Mouse (Mus musculus) MEL (cell line): ENCODE results near the gene Rtbdn. TPM values are rescaled to one million over a fixed set of nuclear protein-coding genes. Genes with fewer than 3 reads are reported as not detected.

Experiments used
- DNase-seq: peaks from one replicate; pipeline ENCODE4 v3.0.0; 2011; ENCODE audit warnings: low read depth, low spot score
- H3K27ac ChIP-seq: 2 replicates; pipeline ENCODE4 v1.5.1; 2012; ENCODE audit warnings: low read depth, mild to moderate bottlenecking, control low read depth, low read length, moderate library complexity; ENCODE audit not compliant: control insufficient read depth
- H3K27me3 ChIP-seq, 2 experiments: fragments of 150-350 bp in 1 of 2; sonication (generic) in 1 of 2; 2 replicates each; pipeline ENCODE4 v1.6.1; 2012; ENCODE audit warnings: low read length in 2 of 2, mild to moderate bottlenecking in 2 of 2, improper control_type of control experiment in 1 of 2, moderate library complexity in 1 of 2; ENCODE audit not compliant: insufficient read depth in 2 of 2, control insufficient read depth in 1 of 2
- H3K36me3 ChIP-seq, 2 experiments: 2 replicates each; pipeline ENCODE4 v1.6.1; 2012 to 2014; ENCODE audit warnings: low read length in 2 of 2, improper control_type of control experiment in 1 of 2, inconsistent platforms in 1 of 2, mild to moderate bottlenecking in 1 of 2; ENCODE audit not compliant: insufficient read depth in 2 of 2, control insufficient read depth in 1 of 2
- H3K4me1 ChIP-seq, 2 experiments: fragments of 150-350 bp in 1 of 2; sonication (generic) in 1 of 2; 2 replicates each; pipeline ENCODE4 v1.6.1; 2012; ENCODE audit warnings: low read length in 2 of 2, improper control_type of control experiment in 1 of 2, mild to moderate bottlenecking in 1 of 2; ENCODE audit not compliant: insufficient read depth in 2 of 2, control insufficient read depth in 1 of 2
- H3K4me3 ChIP-seq, 2 experiments: fragments of 150-350 bp in 1 of 2; sonication (generic) in 1 of 2; 2 replicates each; pipeline ENCODE4 v1.5.1; 2012; ENCODE audit warnings: low read depth in 2 of 2, low read length in 2 of 2, mild to moderate bottlenecking in 2 of 2, moderate library complexity in 2 of 2, control low read depth in 1 of 2, improper control_type of control experiment in 1 of 2; ENCODE audit not compliant: control insufficient read depth in 1 of 2, insufficient read depth in 1 of 2
- H3K79me2 ChIP-seq: 2 replicates; pipeline ENCODE4 v1.6.1; 2012; ENCODE audit warnings: mild to moderate bottlenecking, low read length, moderate library complexity; ENCODE audit not compliant: control insufficient read depth, poor library complexity, insufficient read depth
- H3K9ac ChIP-seq: 2 replicates; pipeline ENCODE4 v1.6.1; 2012; ENCODE audit warnings: low read depth, mild to moderate bottlenecking, control low read depth, low read length, moderate library complexity; ENCODE audit not compliant: control insufficient read depth, poor library complexity, severe bottlenecking
- H3K9me3 ChIP-seq: fragments of 150-350 bp; sonication (generic); replicated peaks from 2 replicates; pipeline ENCODE4 v1.6.1; 2012; ENCODE audit warnings: mild to moderate bottlenecking, low read length, improper control_type of control experiment, moderate library complexity; ENCODE audit not compliant: insufficient read depth
- BHLHE40 ChIP-seq: IDR thresholded peaks from 2 replicates; pipeline ENCODE4 v1.6.1; 2012; ENCODE audit warnings: low read depth, mild to moderate bottlenecking, inconsistent platforms, low read length, improper control_type of control experiment, borderline replicate concordance
- CHD1 ChIP-seq: IDR thresholded peaks from 2 replicates; pipeline ENCODE4 v1.6.1; 2012; ENCODE audit warnings: low read depth, mild to moderate bottlenecking, inconsistent platforms, low read length, improper control_type of control experiment
- CTCF ChIP-seq, 3 experiments: IDR thresholded peaks in 2 of 3; conservative IDR thresholded peaks in 1 of 3; 2 replicates each; pipeline ENCODE4 v1.5.1; 2011 to 2012; ENCODE audit warnings: low read length in 3 of 3, low read depth in 2 of 3, mild to moderate bottlenecking in 2 of 3, improper control_type of control experiment in 1 of 3, inconsistent platforms in 1 of 3, mixed read lengths in 1 of 3, moderate library complexity in 1 of 3; ENCODE audit not compliant: control insufficient read depth in 1 of 3, insufficient read depth in 1 of 3, poor library complexity in 1 of 3, severe bottlenecking in 1 of 3
- EP300 ChIP-seq, 2 experiments: IDR thresholded peaks; 2 replicates each; pipeline ENCODE4 v1.6.1; 2011; ENCODE audit warnings: improper control_type of control experiment in 2 of 2, low read length in 2 of 2, low read depth in 1 of 2, mild to moderate bottlenecking in 1 of 2
- ETS1 ChIP-seq: IDR thresholded peaks from 2 replicates; pipeline ENCODE4 v1.6.1; 2012; ENCODE audit warnings: low read depth, mild to moderate bottlenecking, inconsistent platforms, low read length, improper control_type of control experiment, moderate library complexity
- GABPA ChIP-seq: IDR thresholded peaks from 2 replicates; pipeline ENCODE4 v1.6.1; 2012; ENCODE audit warnings: low read depth, mild to moderate bottlenecking, inconsistent platforms, low read length, improper control_type of control experiment, moderate library complexity
- GATA1 ChIP-seq: IDR thresholded peaks from 2 replicates; pipeline ENCODE4 v1.6.1; 2011; ENCODE audit warnings: low read depth, low read length, improper control_type of control experiment
- MAFK ChIP-seq: IDR thresholded peaks from 2 replicates; pipeline ENCODE4 v1.6.1; 2011; ENCODE audit warnings: low read depth, mild to moderate bottlenecking, low read length, improper control_type of control experiment, borderline replicate concordance
- MYB ChIP-seq: IDR thresholded peaks from 2 replicates; pipeline ENCODE4 v1.6.1; 2011; ENCODE audit warnings: mild to moderate bottlenecking, low read depth, low read length, improper control_type of control experiment
- POLR2AphosphoS5 ChIP-seq: IDR thresholded peaks from 2 replicates; pipeline ENCODE4 v1.6.1; 2012; ENCODE audit warnings: low read depth, borderline replicate concordance, mild to moderate bottlenecking, inconsistent platforms, low read length, moderate library complexity, mixed read lengths
- RAD21 ChIP-seq: IDR thresholded peaks from 2 replicates; pipeline ENCODE4 v1.6.1; 2011; ENCODE audit warnings: mild to moderate bottlenecking, low read depth, low read length, improper control_type of control experiment
- RCOR1 ChIP-seq: IDR thresholded peaks from 2 replicates; pipeline ENCODE4 v1.6.1; 2012; ENCODE audit warnings: low read depth, mild to moderate bottlenecking, inconsistent platforms, low read length, improper control_type of control experiment
- SIN3A ChIP-seq: IDR thresholded peaks from 2 replicates; pipeline ENCODE4 v1.6.1; 2012; ENCODE audit warnings: low read length, improper control_type of control experiment, inconsistent platforms
- TAL1 ChIP-seq: IDR thresholded peaks from 2 replicates; pipeline ENCODE4 v1.6.1; 2012; ENCODE audit warnings: mild to moderate bottlenecking, inconsistent platforms, low read length, moderate library complexity, mixed read lengths
- TBP ChIP-seq: IDR thresholded peaks from 2 replicates; pipeline ENCODE4 v1.8.0; 2011; ENCODE audit warnings: low read depth, low read length, improper control_type of control experiment
- TCF12 ChIP-seq: IDR thresholded peaks from 2 replicates; pipeline ENCODE4 v1.6.1; 2014; ENCODE audit warnings: low read depth, mild to moderate bottlenecking, inconsistent platforms, low read length, improper control_type of control experiment, moderate library complexity
- ZKSCAN1 ChIP-seq: IDR thresholded peaks from 2 replicates; pipeline ENCODE4 v1.6.1; 2012; ENCODE audit warnings: low read depth, mild to moderate bottlenecking, inconsistent platforms, low read length, improper control_type of control experiment, moderate library complexity
- ZMIZ1 ChIP-seq: IDR thresholded peaks from 2 replicates; pipeline ENCODE4 v1.6.1; 2012; ENCODE audit warnings: low read depth, mild to moderate bottlenecking, inconsistent platforms, low read length, improper control_type of control experiment, moderate library complexity
- ZNF384 ChIP-seq: IDR thresholded peaks from 2 replicates; pipeline ENCODE4 v1.6.1; 2012; ENCODE audit warnings: low read depth, mild to moderate bottlenecking, inconsistent platforms, low read length, improper control_type of control experiment
- polyA plus RNA-seq, 2 experiments: library from polyadenylated mRNA; stranded (reverse) in 1 of 2; unstranded in 1 of 2; fragments of >175 nt in 1 of 2; fragments of >200 nt in 1 of 2; gene quantifications; 2 replicates each; pipeline versions ENCODE4 v1.2.1 to v1.2.4; 2012; ENCODE audit warnings: low replicate concordance in 2 of 2, low read depth in 1 of 2; ENCODE audit not compliant: insufficient read length in 2 of 2, insufficient read depth in 1 of 2, missing spikeins in 1 of 2
- total RNA-seq: library from RNA; depleted of rRNA; stranded (reverse); fragments of 300-350 nt; gene quantifications from 2 replicates; pipeline ENCODE4 v1.2.3, GENCODE M21; 2012

Rtbdn gene
- total and polyA plus RNA-seq, 3 experiments: 0.08 to 0.11 TPM; not detected in 1

DNA sequence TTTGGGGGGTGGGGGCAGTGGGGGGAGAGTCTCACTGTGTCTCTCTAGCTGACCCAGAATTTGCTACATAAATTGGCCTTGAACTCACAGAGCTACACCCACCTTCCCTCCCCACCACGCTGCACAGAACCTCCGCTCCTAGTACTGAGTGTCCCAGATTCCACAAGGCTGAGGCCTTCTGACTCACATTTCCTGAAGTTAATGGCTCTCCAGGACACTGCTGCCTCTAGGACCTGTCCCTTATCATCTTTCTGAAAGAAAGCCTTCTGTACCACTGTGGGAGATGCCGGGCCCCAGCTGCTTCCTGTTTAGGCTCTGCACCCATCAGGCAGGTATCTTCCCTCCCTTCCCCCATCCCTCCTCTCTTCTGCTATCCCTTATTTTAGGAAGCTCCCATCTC lies 19.8 kb downstream of the Rtbdn start (continued):
- TF ChIP-seq ZMIZ1 (peak; percentile 49; the same call in 1 of the 2 replicates), ZKSCAN1 (no peak), ZNF384 (no peak), GATA1 (0 out of 2 replicates have a peak, but pooled peaks have one; percentile 35), BHLHE40 (no peak), MYB (no peak; the same call in 1 of the 2 replicates), ETS1 (peak; percentile 96), RCOR1 (peak; percentile 61), MAFK (no peak), POLR2AphosphoS5 (no peak), RAD21 (no peak), TAL1 (peak; percentile 80), CHD1 (no peak), CTCF (IDR thresholded peaks at IDR 0.05 in 2 of 3, conservative IDR thresholded peaks at IDR 0.05 in 1 of 3; ENCODE audit: control insufficient read depth in 1 of 3, insufficient read depth in 1 of 3, low read depth in 2 of 3, low read length in 3 of 3, poor library complexity in 1 of 3, severe bottlenecking in 1 of 3) (no peak), TBP (no peak)

DNA sequence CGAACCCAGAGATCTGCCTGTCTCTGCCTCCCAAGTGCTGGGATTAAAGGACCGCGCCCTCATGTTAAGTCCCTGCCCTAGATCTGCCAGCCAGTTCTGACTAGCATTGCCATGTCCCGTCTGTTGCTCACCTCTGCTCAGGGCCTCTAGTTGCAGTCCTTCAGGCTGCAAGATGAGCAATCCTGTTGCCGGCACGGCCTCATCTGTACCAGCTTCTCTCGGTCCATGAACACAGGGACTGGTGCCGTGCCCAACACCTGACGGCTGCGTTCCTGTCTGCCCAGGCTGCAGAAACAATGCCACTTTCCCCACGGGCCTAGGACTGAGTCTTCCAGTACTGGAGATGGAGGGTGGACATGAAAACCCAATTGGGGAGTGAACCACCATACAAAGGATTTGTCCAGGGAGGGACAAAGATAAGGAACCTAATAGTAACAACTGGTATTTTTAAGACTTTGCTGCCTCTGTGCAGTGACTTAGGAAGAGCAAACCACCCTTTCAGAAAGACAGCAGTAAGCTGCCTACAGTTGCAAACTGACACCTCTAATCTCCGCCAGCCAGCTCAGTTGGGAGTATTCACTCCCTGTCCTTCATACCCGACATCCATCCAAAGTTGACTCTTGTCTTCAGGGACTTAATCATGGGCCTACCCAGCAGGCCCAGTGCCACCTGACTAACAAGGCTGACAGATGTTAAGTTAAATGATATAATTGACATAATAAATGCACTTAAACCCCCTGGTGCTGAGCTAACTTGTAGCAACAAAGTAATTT lies 20.9 kb downstream of the Rtbdn start:
- Histone ChIP-seq H3K4me3 (no peak overlapping the region; a peak in 1 of 4 replicates), H3K79me2 (peaks cover 22% of the 10 kb centered on the region), H3K4me1 (peaks cover 7 to 36% of the 10 kb centered on the region in 2 experiments), H3K27ac (peak overlapping the region; percentile 84)
- peak; percentile 70 for DNase-seq
- no peak for TF ChIP-seq RCOR1
- TF ChIP-seq GATA1: 0 out of 2 replicates have a peak, but pooled peaks have one; percentile 17
- no peak for TF ChIP-seq GABPA
- peak; percentile 62 for TF ChIP-seq TAL1
- TF ChIP-seq BHLHE40: no peak
- TF ChIP-seq SIN3A: no peak
- peak; percentile 24 to 41; a peak in 2 of 4 replicates for TF ChIP-seq EP300 (IDR thresholded peaks at IDR 0.05; ENCODE audit: low read depth in 1 of 2, low read length in 2 of 2)
- peak; percentile 57; the same call in 1 of the 2 replicates for TF ChIP-seq TCF12
- peak; percentile 19; the same call in 1 of the 2 replicates for TF ChIP-seq MYB
- TF ChIP-seq, all 39 proteins: peak for 5
- H3K9me3 ChIP-seq: no peaks in the 10 kb centered on the region
- H3K9ac ChIP-seq: peak overlapping the region; percentile 91; the same call in 1 of the 2 replicates
- peaks cover 4 to 33% of the 10 kb centered on the region in 2 experiments; a peak in 3 of 4 replicates for H3K36me3 ChIP-seq
- H3K27me3 ChIP-seq: no peaks in the 10 kb centered on the region
